In the genomic region with DNA sequence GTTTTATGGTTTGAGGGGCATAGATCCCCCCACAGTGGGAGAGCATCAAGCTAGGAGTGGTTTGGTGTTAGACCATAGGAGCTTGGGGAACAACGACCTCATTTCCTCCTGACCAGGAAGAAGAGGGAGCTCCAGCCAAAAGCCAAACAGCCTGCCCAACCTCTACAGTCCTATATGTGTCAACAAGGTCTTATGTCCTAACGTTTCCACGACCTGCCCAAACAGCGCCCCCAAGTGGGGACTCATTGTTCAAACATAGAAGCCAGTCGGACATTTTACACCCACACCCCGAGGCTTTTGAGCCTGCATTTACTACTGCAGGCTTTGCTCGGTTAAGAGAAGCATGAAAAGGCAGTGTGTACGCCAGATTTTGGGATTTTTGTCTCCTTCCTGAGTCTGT, we compare ENCODE assay signal across 8 mouse cellular contexts.
DNase-seq lines count a peak whose midpoint lies in the region; ATAC-seq and TF ChIP-seq lines count a peak whose summit lies in the region.

No protein-coding gene starts in this region.

- intact Hi-C loops in left cerebral cortex, postnatal 36 days (cut with DNase I): no loop called here

- no peaks in the 10 kb centered on the region for H3K4me1 ChIP-seq in hindbrain, postnatal 0 days (ENCODE audit: insufficient read depth, low read length)
- no peaks in the 10 kb centered on the region for H3K4me1 ChIP-seq in hindbrain, embryonic 13.5 days (replicated peaks)
- H3K4me1 ChIP-seq in hindbrain, embryonic 16.5 days (ENCODE audit: control insufficient read depth, insufficient read depth, low read depth, low read length): no peaks in the 10 kb centered on the region

- peaks cover 3% of the 10 kb centered on the region; the same call in 1 of the 2 replicates for H3K9me3 ChIP-seq in hindbrain, postnatal 0 days (ENCODE audit: low read length)
- no peaks in the 10 kb centered on the region for H3K9me3 ChIP-seq in hindbrain, embryonic 13.5 days
- no peaks in the 10 kb centered on the region for H3K9me3 ChIP-seq in hindbrain, embryonic 16.5 days (ENCODE audit: control insufficient read depth, low read length)

- 52% methylated on average over 8 of the region's 8 CpGs for WGBS in hindbrain, postnatal 0 days
- 50% methylated on average over 8 of the region's 8 CpGs for WGBS in hindbrain, embryonic 13.5 days
- 53% methylated on average over 8 of the region's 8 CpGs for WGBS in hindbrain, embryonic 16.5 days

- no peaks in the 10 kb centered on the region for H3K27me3 ChIP-seq in hindbrain, postnatal 0 days (ENCODE audit: insufficient read depth, low read length)
- no peaks in the 10 kb centered on the region for H3K27me3 ChIP-seq in hindbrain, embryonic 13.5 days
- no peaks in the 10 kb centered on the region for H3K27me3 ChIP-seq in hindbrain, embryonic 16.5 days (replicated peaks; ENCODE audit: control insufficient read depth, insufficient read depth, low read length)

- H3K36me3 ChIP-seq in hindbrain, postnatal 0 days (ENCODE audit: insufficient read depth, low read length): no peaks in the 10 kb centered on the region
- no peaks in the 10 kb centered on the region for H3K36me3 ChIP-seq in hindbrain, embryonic 13.5 days
- no peaks in the 10 kb centered on the region for H3K36me3 ChIP-seq in hindbrain, embryonic 16.5 days (ENCODE audit: control insufficient read depth, insufficient read depth, low read length)

- no peak overlapping the region for H3K4me3 ChIP-seq in hindbrain, postnatal 0 days (ENCODE audit: low read length)
- no peak overlapping the region for H3K4me3 ChIP-seq in hindbrain, embryonic 13.5 days
- no peak overlapping the region for H3K4me3 ChIP-seq in hindbrain, embryonic 16.5 days (ENCODE audit: low read length)

- ATAC-seq in hindbrain, postnatal 0 days: no peak
- ATAC-seq in hindbrain, embryonic 13.5 days (ENCODE audit: low FRiP score): no peak
- ATAC-seq in hindbrain, embryonic 16.5 days: no peak

- no peak overlapping the region for H3K9ac ChIP-seq in hindbrain, postnatal 0 days (replicated peaks; ENCODE audit: low read length)
- H3K9ac ChIP-seq in hindbrain, embryonic 13.5 days: no peak overlapping the region
- H3K9ac ChIP-seq in hindbrain, embryonic 16.5 days (ENCODE audit: low read depth, low read length): no peak overlapping the region

- H3K27ac ChIP-seq in hindbrain, postnatal 0 days: no peak overlapping the region
- H3K27ac ChIP-seq in hindbrain, embryonic 13.5 days: no peak overlapping the region
- no peak overlapping the region for H3K27ac ChIP-seq in hindbrain, embryonic 16.5 days (ENCODE audit: low read depth, low read length)

- TF ChIP-seq CTCF in hindbrain, postnatal 0 days (IDR thresholded peaks at IDR 0.05; ENCODE audit: low read depth): peak; percentile 39; the same call in 1 of the 2 replicates

- DNase-seq in hindbrain, postnatal 0 days (ENCODE audit: low spot score): peak; percentile 33
- peak; percentile 43 for DNase-seq in NIH3T3 (ENCODE audit: low read depth)
- DNase-seq in c-Kit-positive CD71-positive TER-119-negative erythroid progenitor cells, embryonic 14.5 days (ENCODE audit: low read depth): peak; percentile 5
- DNase-seq in lung, postnatal 14 days: peak; percentile 46
- DNase-seq in left cerebral cortex, postnatal 36 days (ENCODE audit: low spot score in 2 of 2): no peak
- DNase-seq in heart, adult 18-20 months: no peak

- no peak overlapping the region for H3K4me2 ChIP-seq in hindbrain, postnatal 0 days (ENCODE audit: low read depth, low read length)
- H3K4me2 ChIP-seq in hindbrain, embryonic 13.5 days: no peak overlapping the region
- no peak overlapping the region for H3K4me2 ChIP-seq in hindbrain, embryonic 16.5 days (ENCODE audit: low read length)

Comparison
In these comparisons a context has a peak if more than half of its experiments do, and no peak if none do; other contexts are left out.
1. DNase-seq: peak in hindbrain, postnatal 0 days (single experiment), NIH3T3 (single experiment), c-Kit-positive CD71-positive TER-119-negative erythroid progenitor cells, embryonic 14.5 days (single experiment) and lung, postnatal 14 days (single experiment); none in left cerebral cortex, postnatal 36 days (0 of 2) and heart, adult 18-20 months (0 of 2).